8 mouse cellular contexts compared by ENCODE assay signal in the genomic region with DNA sequence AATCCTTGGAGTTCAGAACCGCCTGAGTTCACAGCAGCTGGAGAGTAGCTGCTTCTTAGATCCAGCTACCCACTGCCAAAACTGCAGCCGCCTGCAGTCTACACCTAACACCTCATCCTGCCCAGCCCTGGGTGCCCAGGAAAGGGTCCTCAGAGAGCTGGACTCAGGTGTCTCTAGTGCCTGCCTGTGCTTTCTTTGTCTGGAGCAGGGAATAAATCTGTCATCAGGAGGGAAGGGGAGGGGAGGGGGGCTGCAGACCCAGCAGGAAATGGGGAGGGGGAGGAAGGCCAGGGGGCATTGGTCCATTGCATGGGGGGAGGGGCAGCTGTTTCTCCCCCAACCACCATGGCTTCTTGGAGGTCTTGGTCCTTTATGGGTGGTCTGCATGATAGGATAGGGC. TPM values are rescaled to one million over a fixed set of nuclear protein-coding genes. Genes with fewer than 3 reads are reported as not detected.
DNase-seq lines count a peak whose midpoint lies in the region; ATAC-seq lines count a peak whose summit lies in the region.

No protein-coding gene starts in this region.

- no peaks in the 10 kb centered on the region for H3K9me3 ChIP-seq in heart, embryonic 13.5 days
- no peaks in the 10 kb centered on the region for H3K9me3 ChIP-seq in hindbrain, embryonic 16.5 days (ENCODE audit: control insufficient read depth, low read length)
- H3K9me3 ChIP-seq in midbrain, embryonic 14.5 days (ENCODE audit: control insufficient read depth, low read length): no peaks in the 10 kb centered on the region

- intact Hi-C loops in heart, postnatal 10 days (cut with DNase I): no loop called here
- intact Hi-C loops in left cerebral cortex, postnatal 36 days (cut with DNase I): loop anchor here (5.0 kb wide), 1 partner anchor 33 kb away; no protein-coding TSS in a partner anchor

- ATAC-seq in heart, embryonic 13.5 days (ENCODE audit: extremely low read depth, insufficient number of reproducible peaks, low FRiP score, low TSS enrichment): no peak
- no peak for ATAC-seq in hindbrain, embryonic 16.5 days
- ATAC-seq in midbrain, embryonic 14.5 days (ENCODE audit: low FRiP score, low TSS enrichment): no peak

- H3K9ac ChIP-seq in heart, embryonic 13.5 days: 0 out of 2 replicates have a peak overlapping the region, but pooled peaks have one; percentile 28
- H3K9ac ChIP-seq in hindbrain, embryonic 16.5 days (ENCODE audit: low read depth, low read length): no peak overlapping the region
- H3K9ac ChIP-seq in midbrain, embryonic 14.5 days (replicated peaks; ENCODE audit: low read length): peak overlapping the region; percentile 20; the same call in 1 of the 2 replicates

- peaks cover 46% of the 10 kb centered on the region for H3K4me1 ChIP-seq in heart, embryonic 13.5 days
- peaks cover 13% of the 10 kb centered on the region for H3K4me1 ChIP-seq in hindbrain, embryonic 16.5 days (ENCODE audit: control insufficient read depth, insufficient read depth, low read depth, low read length)
- peaks cover 35% of the 10 kb centered on the region for H3K4me1 ChIP-seq in midbrain, embryonic 14.5 days (ENCODE audit: control insufficient read depth, insufficient read depth, low read length)

- peak overlapping the region; percentile 62 for H3K4me3 ChIP-seq in heart, embryonic 13.5 days
- peak overlapping the region; percentile 55 for H3K4me3 ChIP-seq in hindbrain, embryonic 16.5 days (ENCODE audit: low read length)
- H3K4me3 ChIP-seq in midbrain, embryonic 14.5 days (replicated peaks; ENCODE audit: low read depth, low read length): peak overlapping the region; percentile 51

- H3K4me2 ChIP-seq in heart, embryonic 13.5 days: peak overlapping the region; percentile 98
- peak overlapping the region; percentile 95 for H3K4me2 ChIP-seq in hindbrain, embryonic 16.5 days (ENCODE audit: low read length)
- H3K4me2 ChIP-seq in midbrain, embryonic 14.5 days (ENCODE audit: low read length): peak overlapping the region; percentile 89

- H3K27ac ChIP-seq in heart, embryonic 13.5 days (replicated peaks): no peak overlapping the region
- 0 out of 2 replicates have a peak overlapping the region, but pooled peaks have one; percentile 52 for H3K27ac ChIP-seq in hindbrain, embryonic 16.5 days (ENCODE audit: low read depth, low read length)
- 0 out of 2 replicates have a peak overlapping the region, but pooled peaks have one; percentile 46 for H3K27ac ChIP-seq in midbrain, embryonic 14.5 days (replicated peaks; ENCODE audit: low read depth, low read length)

- H3K36me3 ChIP-seq in heart, embryonic 13.5 days: peaks cover 26% of the 10 kb centered on the region
- H3K36me3 ChIP-seq in hindbrain, embryonic 16.5 days (ENCODE audit: control insufficient read depth, insufficient read depth, low read length): 0 out of 2 replicates have a peak, but pooled peaks cover 3% of the 10 kb centered on the region
- H3K36me3 ChIP-seq in midbrain, embryonic 14.5 days (ENCODE audit: control insufficient read depth, insufficient read depth, low read length): peaks cover 15% of the 10 kb centered on the region

- no peak for DNase-seq in heart, postnatal 10 days
- peak; percentile 76 for DNase-seq in embryo, embryonic 10.5 days (ENCODE audit: low spot score)
- DNase-seq in midbrain, embryonic 14.5 days: no peak
- no peak for DNase-seq in adrenal gland, postnatal 14 days
- DNase-seq in left cerebral cortex, adult 11 months (ENCODE audit: low spot score): no peak
- no peak for DNase-seq in left cerebral cortex, postnatal 36 days (ENCODE audit: low spot score in 2 of 2)

- 5% methylated on average over 2 of the region's 2 CpGs for WGBS in heart, embryonic 13.5 days
- WGBS in hindbrain, embryonic 16.5 days: 0% methylated on average over 2 of the region's 2 CpGs
- 2% methylated on average over 2 of the region's 2 CpGs for WGBS in midbrain, embryonic 14.5 days

- peaks cover 52% of the 10 kb centered on the region for H3K27me3 ChIP-seq in heart, embryonic 13.5 days (replicated peaks)
- no peaks in the 10 kb centered on the region for H3K27me3 ChIP-seq in hindbrain, embryonic 16.5 days (replicated peaks; ENCODE audit: control insufficient read depth, insufficient read depth, low read length)
- H3K27me3 ChIP-seq in midbrain, embryonic 14.5 days (ENCODE audit: control insufficient read depth, insufficient read depth, low read length): peaks cover 4% of the 10 kb centered on the region; the same call in 1 of the 2 replicates

RNA-seq across cellular contexts. Expression of gene Hsd11b2, which starts 1.0 kb away (rescaled TPM):
- 1.2 and 1.5 TPM in 2 replicates for polyA plus RNA-seq in heart, embryonic 13.5 days (2015; fragmentation: Nextera tagmentation; extraction: Ambion mirVana)
- 1 to 10 TPM in 1 of 2 experiments, under 1 TPM in 1; 0.60 to 2.1 TPM for total RNA-seq in heart, postnatal 10 days (2021)
- polyA plus RNA-seq in hindbrain, embryonic 16.5 days (2015; fragmentation: Nextera tagmentation; extraction: Ambion mirVana): 6.9 and 8.8 TPM in 2 replicates
- 5.9 and 9.7 TPM in 2 replicates for polyA plus RNA-seq in midbrain, embryonic 14.5 days (2014; fragmentation: Nextera tagmentation; extraction: Ambion mirVana)
- total RNA-seq in adrenal gland, postnatal 14 days (2021): 1.1 and 1.2 TPM in 2 replicates
- under 1 TPM in 1 of 2 experiments, not detected in 1; 0.20 TPM for total RNA-seq in left cerebral cortex, postnatal 36 days (2021)

RNA-seq across cellular contexts. Expression of gene Zdhhc1, which starts 22.9 kb away (rescaled TPM):
- 21.8 and 22.3 TPM in 2 replicates for polyA plus RNA-seq in heart, embryonic 13.5 days (2015; fragmentation: Nextera tagmentation; extraction: Ambion mirVana)
- total RNA-seq in heart, postnatal 10 days (2021): 10 to 100 TPM; 14.8 to 16.8 TPM
- 39.0 and 40.2 TPM in 2 replicates for polyA plus RNA-seq in hindbrain, embryonic 16.5 days (2015; fragmentation: Nextera tagmentation; extraction: Ambion mirVana)
- 25.2 and 26.4 TPM in 2 replicates for polyA plus RNA-seq in midbrain, embryonic 14.5 days (2014; fragmentation: Nextera tagmentation; extraction: Ambion mirVana)
- total RNA-seq in adrenal gland, postnatal 14 days (2021): 16.0 and 18.1 TPM in 2 replicates
- 10 to 100 TPM; 33.2 to 45.3 TPM for total RNA-seq in left cerebral cortex, postnatal 36 days (2021)

RNA-seq across cellular contexts. Expression of gene Atp6v0d1, which starts 46.3 kb away (rescaled TPM):
- polyA plus RNA-seq in heart, embryonic 13.5 days (2015; fragmentation: Nextera tagmentation; extraction: Ambion mirVana): 58.1 and 60.9 TPM in 2 replicates
- total RNA-seq in heart, postnatal 10 days (2021): 10 to 100 TPM; 60.1 to 64.0 TPM
- 250 and 273 TPM in 2 replicates for polyA plus RNA-seq in hindbrain, embryonic 16.5 days (2015; fragmentation: Nextera tagmentation; extraction: Ambion mirVana)
- 227 and 250 TPM in 2 replicates for polyA plus RNA-seq in midbrain, embryonic 14.5 days (2014; fragmentation: Nextera tagmentation; extraction: Ambion mirVana)
- 90.6 and 97.4 TPM in 2 replicates for total RNA-seq in adrenal gland, postnatal 14 days (2021)
- total RNA-seq in left cerebral cortex, postnatal 36 days (2021): 100 to 1,000 TPM; 305 to 349 TPM

RNA-seq across cellular contexts. Expression of gene Tppp3, which starts 48.3 kb away (rescaled TPM):
- polyA plus RNA-seq in heart, embryonic 13.5 days (2015; fragmentation: Nextera tagmentation; extraction: Ambion mirVana): 12.3 TPM in 2 replicates
- 10 to 100 TPM; 55.8 to 56.1 TPM for total RNA-seq in heart, postnatal 10 days (2021)
- 246 and 256 TPM in 2 replicates for polyA plus RNA-seq in hindbrain, embryonic 16.5 days (2015; fragmentation: Nextera tagmentation; extraction: Ambion mirVana)
- 91.3 and 108 TPM in 2 replicates for polyA plus RNA-seq in midbrain, embryonic 14.5 days (2014; fragmentation: Nextera tagmentation; extraction: Ambion mirVana)
- total RNA-seq in adrenal gland, postnatal 14 days (2021): 42.6 and 57.0 TPM in 2 replicates
- total RNA-seq in left cerebral cortex, postnatal 36 days (2021): 10 to 100 TPM; 36.1 to 46.4 TPM
